Mouse (Mus musculus) stomach, postnatal 0 days (tissue): Measurements from ENCODE around the gene Gadd45g.

Source experiments
- CTCF ChIP-seq: IDR thresholded peaks from 2 replicates; pipeline ENCODE4 v1.5.1; 2016; ENCODE audit warnings: antibody characterized with exemption, low read depth, mild to moderate bottlenecking, moderate library complexity
- EP300 ChIP-seq: optimal IDR thresholded peaks from 2 replicates; pipeline ENCODE3; 2016; ENCODE audit warnings: antibody characterized with exemption

DNA sequence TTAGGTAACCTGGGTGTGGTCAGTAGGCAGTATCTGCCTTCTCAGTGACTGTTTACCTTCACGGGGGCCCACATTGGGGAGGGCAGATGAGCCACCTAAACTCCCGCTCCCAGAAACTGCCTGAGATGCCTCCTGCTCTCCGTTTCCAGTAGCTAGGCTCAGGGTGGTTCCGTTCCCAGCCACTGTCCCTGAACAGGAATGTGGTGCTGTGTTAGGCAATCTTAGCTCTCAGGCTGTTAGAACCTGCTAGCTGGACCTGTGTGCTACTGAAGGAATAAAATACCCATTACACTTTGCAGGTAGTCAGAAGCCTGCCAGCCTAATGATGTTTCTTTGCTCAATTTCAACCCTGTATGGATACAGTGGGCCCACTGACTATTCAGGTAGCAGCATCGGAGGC, 37.8 kb downstream of the Gadd45g start:
- TF ChIP-seq CTCF (no peak), EP300 (no peak)
